Mouse (Mus musculus): ENCODE results near the gene Hjurp. TPM values are rescaled to one million over a fixed set of nuclear protein-coding genes. Genes with fewer than 3 reads are reported as not detected.

Gene Hjurp
- polyA plus RNA-seq, 1 experiment from 2014 or later = 107 TPM

DNA sequence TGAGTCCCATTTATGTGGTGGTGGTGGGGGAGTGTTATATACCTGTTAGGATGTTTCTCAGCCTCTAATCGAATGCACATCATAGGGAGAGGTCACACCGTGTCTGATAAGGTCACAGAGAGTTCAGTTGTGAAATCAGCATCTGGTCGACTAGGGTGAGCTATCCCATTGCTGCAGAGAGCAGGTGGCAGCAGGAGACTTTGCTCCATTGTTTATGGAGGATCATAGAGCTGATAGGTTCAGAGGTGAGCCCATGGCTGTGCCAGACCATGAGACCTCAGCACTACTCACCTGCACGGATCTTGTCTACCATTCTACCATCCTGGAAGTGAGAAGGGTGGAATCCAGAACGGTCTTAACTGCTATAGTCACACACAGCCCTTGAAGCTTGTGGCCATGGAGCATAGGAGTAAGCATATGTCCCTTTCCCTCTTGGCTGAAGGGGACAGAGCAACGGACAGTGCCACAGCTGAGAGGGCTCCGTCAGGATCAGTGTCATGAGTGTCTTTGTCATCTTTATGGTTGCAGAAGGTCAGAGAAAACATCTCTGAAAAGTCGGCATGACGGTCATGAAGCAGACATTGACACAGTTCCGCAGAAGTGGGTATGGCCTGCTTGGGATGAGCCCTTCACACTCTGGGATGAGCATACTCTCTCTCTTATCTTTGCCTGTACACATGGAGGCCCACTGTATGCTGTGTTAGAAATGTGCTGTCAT, 7.0 kb upstream of the Hjurp start:
- H3K36me3 ChIP-seq = no peaks in the 10 kb centered on the region
- H3K27ac ChIP-seq = no peak overlapping the region
- H3K4me1 ChIP-seq (replicated peaks) = no peaks in the 10 kb centered on the region
- no peak overlapping the region for H3K4me2 ChIP-seq (replicated peaks)
- WGBS = 62% methylated on average over 10 of the region's 10 CpGs
- peaks cover 66% of the 10 kb centered on the region for H3K9me3 ChIP-seq
- H3K9ac ChIP-seq (replicated peaks) = no peak overlapping the region
- H3K4me3 ChIP-seq (replicated peaks) = no peak overlapping the region
- ATAC-seq = peak; percentile 40
- H3K27me3 ChIP-seq = no peaks in the 10 kb centered on the region

- Histone ChIP-seq H3K27ac (no peak overlapping the region), H3K36me3 (no peaks in the 10 kb centered on the region), H3K4me2 (replicated peaks) (no peak overlapping the region), H3K9me3 (peaks cover 60% of the 10 kb centered on the region), H3K4me3 (replicated peaks) (no peak overlapping the region), H3K9ac (replicated peaks) (no peak overlapping the region), H3K4me1 (replicated peaks) (no peaks in the 10 kb centered on the region), H3K27me3 (no peaks in the 10 kb centered on the region)
- 81% methylated on average over 15 of the region's 15 CpGs for WGBS
- no peak for ATAC-seq
Measured at GRCm38 (mm10) chr1:88283376-88284227, 6.2 kb upstream of the Hjurp start.

DNA sequence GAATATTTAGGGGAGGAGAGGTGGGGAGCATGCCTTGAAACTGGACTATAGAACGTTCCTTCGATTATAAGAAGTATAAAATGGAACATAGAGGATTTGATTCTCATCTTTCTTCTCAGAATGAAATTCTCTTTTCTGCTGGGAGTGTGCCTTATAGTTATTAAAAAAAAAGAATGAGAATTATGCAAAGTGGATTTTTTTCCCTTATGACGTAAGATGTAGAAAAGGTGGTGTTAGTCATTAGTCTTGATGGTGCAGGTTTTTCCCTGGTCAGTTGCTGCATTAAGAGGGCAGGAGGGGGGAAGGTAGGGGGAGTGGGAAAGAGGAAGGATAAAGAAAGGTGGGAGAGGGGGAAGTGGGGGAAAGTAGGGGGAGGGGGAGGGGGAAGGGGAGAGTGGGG, 4.9 kb upstream of the Hjurp start:
- ATAC-seq = no peak
- Histone ChIP-seq H3K27ac (no peak overlapping the region), H3K27me3 (no peaks in the 10 kb centered on the region), H3K4me3 (replicated peaks) (no peak overlapping the region), H3K4me1 (replicated peaks) (peaks cover 5% of the 10 kb centered on the region), H3K9ac (replicated peaks) (no peak overlapping the region), H3K4me2 (replicated peaks) (no peak overlapping the region), H3K36me3 (no peaks in the 10 kb centered on the region), H3K9me3 (peaks cover 47% of the 10 kb centered on the region)
- 61% methylated on average over 3 of the region's 3 CpGs for WGBS

DNA sequence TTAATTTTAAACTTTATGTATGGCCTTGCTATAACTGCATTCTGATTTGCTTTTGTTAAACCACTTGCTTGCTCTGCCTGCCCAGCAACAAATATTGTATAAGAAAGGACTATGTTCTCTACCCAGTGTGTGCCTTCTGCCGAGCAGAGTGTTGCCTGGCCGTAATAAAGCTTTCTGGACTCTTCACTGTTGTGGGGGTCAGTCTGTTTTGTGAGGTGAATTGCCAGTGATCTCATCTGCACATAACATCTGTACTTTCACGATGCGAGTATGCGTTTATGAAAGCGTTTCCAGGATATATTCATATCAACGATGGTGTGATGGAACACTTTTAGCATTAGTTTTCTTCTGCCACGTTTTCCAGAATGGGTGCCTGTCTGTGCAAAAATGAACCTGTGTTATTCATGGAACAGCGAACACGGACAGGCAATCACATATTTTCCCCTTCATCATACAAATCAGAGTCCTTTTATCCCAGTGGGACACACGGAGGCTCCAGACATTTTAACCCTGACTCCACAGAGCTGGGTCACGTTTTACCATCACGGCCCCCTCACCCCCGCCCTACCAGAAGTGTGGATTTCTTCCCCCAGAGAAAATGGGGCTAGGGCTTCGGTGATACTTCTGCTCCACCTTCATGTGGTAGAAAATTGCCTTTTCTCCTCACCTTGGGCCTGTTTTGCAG, 2.7 kb upstream of the Hjurp start:
- H3K4me1 ChIP-seq (replicated peaks) = peaks cover 24% of the 10 kb centered on the region
- 73% methylated on average over 15 of the region's 15 CpGs for WGBS
- H3K9me3 ChIP-seq = peaks cover 29% of the 10 kb centered on the region
- H3K36me3 ChIP-seq = 0 out of 2 replicates have a peak, but pooled peaks cover 2% of the 10 kb centered on the region
- no peak overlapping the region for H3K4me3 ChIP-seq (replicated peaks)
- H3K4me2 ChIP-seq (replicated peaks) = no peak overlapping the region
- no peak overlapping the region for H3K9ac ChIP-seq (replicated peaks)
- H3K27me3 ChIP-seq = no peaks in the 10 kb centered on the region
- H3K27ac ChIP-seq = no peak overlapping the region
- no peak for ATAC-seq

DNA sequence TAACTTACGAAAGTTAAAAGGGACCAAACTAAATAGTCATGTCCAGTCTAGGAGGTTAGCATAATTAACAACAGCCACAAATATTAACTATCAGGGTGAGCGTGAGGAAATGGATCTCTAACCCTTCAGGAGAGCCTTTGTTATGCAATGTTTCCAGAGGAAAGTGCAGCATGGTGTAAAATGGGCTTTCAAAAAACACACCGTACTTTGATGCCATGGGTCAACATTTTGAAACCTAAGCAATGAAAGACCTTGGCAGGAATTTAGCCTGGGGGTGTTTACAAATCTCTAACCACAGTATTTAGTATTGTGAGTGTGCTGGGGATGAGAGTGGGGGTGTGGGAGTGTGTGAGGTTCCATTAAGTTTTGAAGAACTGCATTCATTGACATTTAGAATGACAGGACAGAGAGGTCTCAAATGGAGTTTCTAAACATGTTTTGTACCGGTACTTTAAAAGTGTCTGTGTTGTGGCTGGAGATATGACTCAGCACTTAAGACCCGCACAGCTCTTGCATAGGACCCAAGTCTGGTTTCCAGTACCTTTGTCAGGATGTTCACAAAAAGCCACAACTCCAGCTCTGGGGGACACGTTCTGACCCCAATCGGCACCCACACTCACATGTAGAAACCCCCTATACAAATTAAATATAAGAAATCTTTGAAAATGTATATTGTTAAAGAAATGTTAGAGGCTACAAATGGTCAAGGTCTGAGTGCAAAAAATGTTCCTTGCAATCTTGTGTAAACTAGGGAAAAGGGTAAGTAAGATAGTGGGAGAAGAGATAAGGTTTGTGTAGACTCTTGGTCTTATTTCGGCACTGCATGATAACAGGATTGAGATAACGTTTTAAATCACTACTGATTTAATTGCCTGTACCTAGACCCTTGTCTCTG, 1.9 kb upstream of the Hjurp start:
- no peak for ATAC-seq
- WGBS = 74% methylated on average over 9 of the region's 9 CpGs
- peaks cover 21% of the 10 kb centered on the region for H3K9me3 ChIP-seq

GRCm38 (mm10) chr1:88277818-88278511, 532 bp upstream of the Hjurp start:
- no peaks in the 10 kb centered on the region for H3K27me3 ChIP-seq
- 66% methylated on average over 18 of the region's 18 CpGs for WGBS
- H3K9ac ChIP-seq (replicated peaks) = peak overlapping the region; percentile 69
- H3K36me3 ChIP-seq = peaks cover 19% of the 10 kb centered on the region
- peak; percentile 11 for ATAC-seq
- peak overlapping the region; percentile 46 for H3K4me3 ChIP-seq (replicated peaks)
- H3K27ac ChIP-seq = no peak overlapping the region
- H3K9me3 ChIP-seq = peaks cover 9% of the 10 kb centered on the region; the same call in 1 of the 2 replicates
- H3K4me1 ChIP-seq (replicated peaks) = peaks cover 26% of the 10 kb centered on the region
- H3K4me2 ChIP-seq (replicated peaks) = peak overlapping the region; percentile 60

More for the DNA sequence above, 1.9 kb upstream of the Hjurp start:
- no peaks in the 10 kb centered on the region for H3K27me3 ChIP-seq
- H3K9ac ChIP-seq (replicated peaks) = no peak overlapping the region
- H3K36me3 ChIP-seq = peaks cover 7% of the 10 kb centered on the region
- H3K4me3 ChIP-seq (replicated peaks) = no peak overlapping the region
- no peak overlapping the region for H3K4me2 ChIP-seq (replicated peaks)
- peaks cover 26% of the 10 kb centered on the region for H3K4me1 ChIP-seq (replicated peaks)
- no peak overlapping the region for H3K27ac ChIP-seq

GRCm38 (mm10) chr1:88276524-88277097, 822 bp downstream of the Hjurp start:
- Histone ChIP-seq H3K27me3 (no peaks in the 10 kb centered on the region), H3K4me2 (replicated peaks) (peak overlapping the region; percentile 60), H3K9me3 (no peaks in the 10 kb centered on the region), H3K9ac (replicated peaks) (peak overlapping the region; percentile 69), H3K4me1 (replicated peaks) (peaks cover 26% of the 10 kb centered on the region), H3K4me3 (replicated peaks) (peak overlapping the region; percentile 46), H3K27ac (peak overlapping the region; percentile 62), H3K36me3 (peaks cover 31% of the 10 kb centered on the region)
- 27% methylated on average over 10 of the region's 10 CpGs for WGBS
- ATAC-seq = peak; percentile 61

DNA sequence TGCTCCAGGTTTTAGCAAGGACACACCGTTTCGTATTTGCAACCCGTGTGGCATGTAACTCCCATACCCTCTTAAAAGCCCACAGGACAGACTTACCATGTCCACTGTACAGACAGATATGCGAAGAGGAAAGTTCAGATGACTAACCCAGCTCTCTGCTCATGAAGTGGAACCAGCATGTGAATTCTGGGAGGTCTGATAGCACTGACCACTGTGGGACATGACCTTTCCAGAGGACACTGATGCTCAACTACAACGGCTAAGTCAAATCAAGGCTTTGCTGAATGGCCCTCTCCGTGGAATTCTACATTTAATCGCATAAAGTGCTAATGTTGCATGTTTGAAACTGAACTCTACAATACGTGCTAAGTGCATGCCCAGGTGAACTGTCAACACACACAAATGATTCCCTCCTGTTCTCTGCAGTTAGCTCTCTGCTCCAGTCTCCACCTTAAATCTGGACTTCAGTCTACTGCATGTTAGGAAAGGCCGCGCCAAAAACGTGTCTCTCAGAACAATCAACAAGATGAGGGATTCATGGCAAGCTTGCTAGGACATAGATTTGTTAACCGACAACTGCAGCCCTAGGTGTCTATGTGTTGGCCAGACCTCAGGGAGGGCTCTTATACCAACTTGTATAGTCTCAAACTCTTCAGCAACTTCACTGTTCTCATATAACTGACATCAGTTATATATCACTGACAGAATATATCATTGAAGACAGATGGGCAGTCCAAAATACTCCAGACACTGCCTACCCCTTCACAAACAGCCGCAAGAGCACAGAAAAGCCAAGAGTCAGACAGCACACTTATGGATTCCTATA, 1.5 kb downstream of the Hjurp start:
- Histone ChIP-seq H3K27ac (no peak overlapping the region), H3K36me3 (peaks cover 35% of the 10 kb centered on the region), H3K9me3 (no peaks in the 10 kb centered on the region), H3K4me3 (replicated peaks) (peak overlapping the region; percentile 46), H3K4me2 (replicated peaks) (peak overlapping the region; percentile 60), H3K9ac (replicated peaks) (peak overlapping the region; percentile 69), H3K4me1 (replicated peaks) (peaks cover 26% of the 10 kb centered on the region), H3K27me3 (no peaks in the 10 kb centered on the region)
- WGBS = 70% methylated on average over 13 of the region's 13 CpGs
- no peak for ATAC-seq

DNA sequence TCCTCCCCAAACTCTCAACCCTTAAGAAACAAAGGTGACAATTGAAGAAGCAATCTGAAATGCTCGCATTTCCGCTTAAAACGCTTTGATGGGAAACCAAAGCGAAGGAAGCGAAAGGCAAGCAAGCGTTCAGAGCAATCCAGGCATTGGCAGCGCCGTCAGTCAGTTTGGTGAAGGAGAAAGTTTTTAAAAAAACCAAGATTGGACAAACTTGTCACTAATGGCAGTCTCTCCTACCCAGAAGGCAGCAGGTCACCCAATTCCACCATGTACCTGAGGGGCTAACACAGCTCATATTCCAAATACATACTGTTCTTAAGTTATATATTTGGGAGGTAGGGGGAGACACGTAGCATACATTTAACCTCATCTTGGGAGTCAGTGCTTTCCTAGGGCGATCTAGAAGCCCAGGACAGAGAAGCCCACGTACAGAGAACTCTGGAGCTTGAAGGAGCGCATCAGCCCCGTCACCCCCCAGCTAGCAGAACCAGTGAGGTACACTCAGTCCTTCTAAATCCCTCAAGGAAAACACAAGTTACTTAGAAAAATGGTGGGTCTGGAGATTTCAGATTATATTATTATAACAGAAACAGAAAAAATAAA, 2.3 kb downstream of the Hjurp start:
- H3K27me3 ChIP-seq = no peaks in the 10 kb centered on the region

More for the DNA sequence above, 2.3 kb downstream of the Hjurp start:
- no peak overlapping the region for H3K4me3 ChIP-seq (replicated peaks)
- peak overlapping the region; percentile 69; the same call in 1 of the 2 replicates for H3K9ac ChIP-seq (replicated peaks)
- H3K36me3 ChIP-seq = peaks cover 35% of the 10 kb centered on the region
- no peak overlapping the region; the same call in 1 of the 2 replicates for H3K4me2 ChIP-seq (replicated peaks)
- no peak for ATAC-seq
- H3K4me1 ChIP-seq (replicated peaks) = peaks cover 26% of the 10 kb centered on the region
- WGBS = 70% methylated on average over 13 of the region's 13 CpGs
- no peaks in the 10 kb centered on the region for H3K9me3 ChIP-seq
- no peak overlapping the region for H3K27ac ChIP-seq
